Mouse (Mus musculus) spleen, adult 2 months (tissue): Measurements from ENCODE around the gene Cend1. TPM values are rescaled to one million over a fixed set of nuclear protein-coding genes. Genes with fewer than 3 reads are reported as not detected.

Experiments used
- DNase-seq, 2 experiments: peaks; one replicate each; pipeline versions ENCODE4 v3.0.0 to v3.0.0-alpha.2; 2012 to 2021; ENCODE audit warnings: low spot score in 2 of 2, low read depth in 1 of 2
- H3K27ac ChIP-seq: fragments of 200-500 bp; 2 replicates; pipeline ENCODE4 v1.5.1; 2012; ENCODE audit warnings: low read length, inconsistent platforms; ENCODE audit not compliant: insufficient read depth
- H3K27me3 ChIP-seq: fragments of 200-500 bp; 2 replicates; pipeline ENCODE4 v1.6.1; 2012; ENCODE audit warnings: mild to moderate bottlenecking, moderate library complexity, low read length, inconsistent platforms; ENCODE audit not compliant: control insufficient read depth, insufficient read depth
- H3K36me3 ChIP-seq: fragments of 200-500 bp; 2 replicates; pipeline ENCODE4 v1.6.1; 2012; ENCODE audit warnings: mild to moderate bottlenecking, low read length, inconsistent platforms; ENCODE audit not compliant: control insufficient read depth, insufficient read depth
- H3K4me1 ChIP-seq: fragments of 200-500 bp; 2 replicates; pipeline ENCODE4 v1.6.1; 2011; ENCODE audit warnings: inconsistent platforms; ENCODE audit not compliant: control insufficient read depth, insufficient read depth, insufficient read length
- H3K4me3 ChIP-seq: fragments of 200-500 bp; 2 replicates; pipeline ENCODE4 v1.5.1; 2011; ENCODE audit warnings: mild to moderate bottlenecking, inconsistent platforms; ENCODE audit not compliant: insufficient read depth, insufficient read length; ENCODE audit errors: extremely low read depth
- CTCF ChIP-seq: fragments of 200-500 bp; IDR thresholded peaks from 2 replicates; pipeline ENCODE4 v1.5.1; 2011; ENCODE audit warnings: mild to moderate bottlenecking, inconsistent platforms; ENCODE audit not compliant: insufficient read depth, insufficient read length, insufficient replicate concordance; ENCODE audit errors: extremely low read depth
- POLR2A ChIP-seq: fragments of 200-500 bp; IDR thresholded peaks from 2 replicates; pipeline ENCODE4 v1.6.1; 2011; ENCODE audit warnings: low read depth, low read length, inconsistent platforms
- WGBS: fragments of 180-500 bp; shearing (Covaris S2); methylation state at CpG from one replicate; pipeline ENCODE4 v1.1.7; 2018; 5-methylcytosine and 5-hydroxymethylcytosine counted together
- polyA plus RNA-seq: library from polyadenylated mRNA; depleted of rRNA; stranded (reverse); fragments of >200 nt; gene quantifications from 2 replicates; pipeline ENCODE4 v1.2.3, GENCODE M21; 2012

The Cend1 gene
- polyA plus RNA-seq, 1 experiment, result 0.11 TPM

DNA sequence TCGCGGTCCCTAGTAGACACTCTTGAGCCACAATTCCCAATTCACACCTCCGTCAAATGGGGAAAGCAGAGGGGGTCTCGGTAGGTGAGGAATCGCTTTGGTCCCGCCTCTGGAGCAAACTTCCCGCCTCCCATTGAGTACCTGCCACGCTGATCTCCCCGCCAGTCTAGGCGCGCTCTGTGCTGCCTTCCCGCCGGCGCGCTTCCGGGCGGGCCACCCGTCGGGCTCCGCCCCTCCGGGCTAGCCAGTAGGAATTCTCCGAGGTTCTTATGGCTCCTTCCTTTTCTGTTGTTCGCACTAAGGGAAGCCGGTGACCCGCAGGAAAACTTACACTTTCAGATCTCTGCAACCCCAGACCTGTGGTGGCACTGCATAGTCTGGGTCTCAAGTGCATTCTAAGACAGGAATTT is 14.5 kb upstream of the Cend1 start, which contains the start of gene Pidd1:
Gene Pidd1 (minus strand): TSS at position 198 of the 410 bp plus-strand sequence.
- H3K4me3 ChIP-seq, result peak within 1 kb of the TSS; percentile 71
- H3K27ac ChIP-seq, result no peak within 1 kb of the TSS
- WGBS, result under 1% methylated on average over 25 of the region's 25 CpGs
- peak in 1 of 2 experiments; percentile 30 for DNase-seq
- peaks cover 2% of the 10 kb centered on the region; the same call in 1 of the 2 replicates for H3K36me3 ChIP-seq
- TF ChIP-seq POLR2A (peak; percentile 21; the same call in 1 of the 2 replicates), CTCF (no peak)
- H3K4me1 ChIP-seq, result peaks cover 12% of the 10 kb centered on the region; the same call in 1 of the 2 replicates
- no peaks in the 10 kb centered on the region for H3K27me3 ChIP-seq

DNA sequence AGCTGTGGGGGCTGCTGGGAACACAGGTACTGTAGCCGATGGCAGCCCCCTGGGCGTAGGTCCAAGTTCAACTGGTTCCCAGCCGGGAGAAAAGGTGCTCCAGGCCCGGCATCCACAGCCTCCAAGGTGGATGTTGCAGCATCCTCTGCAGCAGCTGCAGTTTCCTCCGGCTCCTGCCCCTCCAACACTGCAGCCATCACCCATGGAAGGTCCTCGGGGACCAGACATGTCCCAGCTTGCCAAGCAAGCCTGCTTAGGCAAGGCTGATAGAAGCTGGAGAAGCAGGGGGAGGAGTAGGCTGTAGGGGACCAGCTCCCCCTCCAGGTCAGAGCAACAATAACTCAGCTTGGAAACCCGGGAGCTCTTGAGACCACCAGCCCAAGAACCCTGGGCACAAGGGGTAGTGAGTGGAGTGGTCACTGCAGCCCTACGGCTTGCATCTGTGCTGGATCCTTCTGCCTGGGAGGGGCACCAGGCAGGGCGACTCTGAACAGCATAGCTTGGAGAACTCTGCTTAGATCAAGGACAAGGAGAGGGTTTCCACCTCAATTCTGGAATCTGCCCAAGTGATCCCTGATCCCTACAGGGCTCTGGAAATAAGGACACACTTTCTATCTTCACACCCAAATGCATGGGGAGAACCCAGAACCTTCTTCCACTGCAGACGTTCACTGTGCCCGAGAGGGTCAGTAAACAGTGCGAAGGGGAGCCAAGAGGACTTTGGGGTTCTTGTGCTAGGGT is 14.0 kb upstream of the Cend1 start:
- Histone ChIP-seq H3K27me3 (no peaks in the 10 kb centered on the region), H3K36me3 (no peaks in the 10 kb centered on the region), H3K27ac (no peak overlapping the region), H3K4me3 (peak overlapping the region; percentile 71), H3K4me1 (peaks cover 12% of the 10 kb centered on the region; the same call in 1 of the 2 replicates)
- DNase-seq, result no peak
- WGBS, result 18% methylated on average over 12 of the region's 12 CpGs
- TF ChIP-seq POLR2A, result no peak
- no peak for TF ChIP-seq CTCF

DNA sequence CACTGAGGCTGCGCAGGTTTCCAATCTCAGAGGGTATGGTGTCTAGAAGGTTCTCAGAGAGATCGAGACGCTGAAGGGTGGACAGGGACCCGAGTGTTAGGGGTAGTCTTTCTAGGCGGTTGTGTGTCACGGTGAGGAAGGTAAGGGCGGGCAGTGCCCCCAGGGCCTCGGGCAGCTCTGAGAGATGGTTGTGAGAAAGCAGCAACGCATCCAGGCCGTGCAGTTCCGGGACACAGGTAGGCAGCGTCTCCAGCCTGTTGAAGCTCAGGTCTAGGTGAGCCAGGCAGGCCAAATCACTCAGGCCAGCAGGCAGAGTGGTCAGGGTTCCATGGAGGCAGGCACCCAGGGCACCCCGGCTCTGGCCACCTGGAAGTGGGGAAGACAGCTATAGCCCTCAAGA is 12.9 kb upstream of the Cend1 start:
- DNase-seq, result no peak
- no peak overlapping the region for H3K4me3 ChIP-seq
- no peak overlapping the region for H3K27ac ChIP-seq
- H3K4me1 ChIP-seq, result peaks cover 14% of the 10 kb centered on the region; the same call in 1 of the 2 replicates
- no peaks in the 10 kb centered on the region for H3K36me3 ChIP-seq
- TF ChIP-seq CTCF (no peak), POLR2A (no peak)
- no peaks in the 10 kb centered on the region for H3K27me3 ChIP-seq
- WGBS, result 91% methylated on average over 13 of the region's 13 CpGs

DNA sequence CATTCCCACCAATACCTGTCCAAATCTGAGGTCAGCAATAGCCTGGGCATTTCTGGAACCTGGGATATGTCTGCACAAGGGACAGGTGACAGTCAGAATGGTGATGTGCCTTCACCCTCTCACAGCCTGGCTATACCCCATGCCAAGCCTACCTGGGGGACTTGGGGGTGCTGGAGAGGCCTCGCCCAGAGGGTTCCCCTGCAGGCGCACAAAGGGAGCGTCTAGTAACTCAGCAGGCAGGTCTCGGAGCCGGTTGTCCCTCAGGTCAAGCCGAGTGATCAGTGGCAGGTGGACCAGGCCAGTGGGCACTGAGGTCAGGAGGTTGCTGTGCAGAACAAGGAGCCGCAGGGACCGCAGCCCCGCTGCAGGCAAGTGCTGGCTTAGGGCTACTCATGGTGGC is 12.2 kb upstream of the Cend1 start:
- TF ChIP-seq CTCF (no peak), POLR2A (no peak)
- no peak for DNase-seq
- Histone ChIP-seq H3K27me3 (no peaks in the 10 kb centered on the region), H3K36me3 (no peaks in the 10 kb centered on the region), H3K4me3 (no peak overlapping the region), H3K4me1 (peaks cover 16% of the 10 kb centered on the region; the same call in 1 of the 2 replicates), H3K27ac (no peak overlapping the region)
- 94% methylated on average over 9 of the region's 9 CpGs for WGBS

DNA sequence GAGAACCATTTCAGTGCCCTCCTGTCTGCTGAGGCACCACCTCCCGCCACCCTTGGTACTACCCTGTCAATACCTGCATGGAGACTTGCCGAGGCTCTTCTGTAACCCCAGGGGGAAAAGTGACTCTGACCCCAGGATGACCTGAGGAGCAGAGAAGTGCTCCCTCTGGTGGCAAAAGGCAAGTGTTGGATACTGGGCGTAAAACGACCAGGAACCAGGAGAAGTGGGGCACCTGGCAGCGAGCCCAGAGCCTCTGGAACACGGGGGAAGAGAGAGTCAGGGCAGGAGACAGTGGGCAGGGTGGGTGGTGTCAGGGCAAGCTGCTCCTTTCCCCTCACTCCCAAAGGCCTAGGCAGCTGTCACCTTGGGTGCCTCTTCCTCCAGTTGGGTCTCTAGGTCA is 11.3 kb upstream of the Cend1 start:
- no peak overlapping the region for H3K27ac ChIP-seq
- no peak overlapping the region for H3K4me3 ChIP-seq
- no peaks in the 10 kb centered on the region for H3K27me3 ChIP-seq
- 41% methylated on average over 6 of the region's 6 CpGs for WGBS
- H3K36me3 ChIP-seq, result no peaks in the 10 kb centered on the region
- TF ChIP-seq POLR2A (no peak), CTCF (peak; percentile 51; the same call in 1 of the 2 replicates)
- peak in 1 of 2 experiments; percentile 38 for DNase-seq
- H3K4me1 ChIP-seq, result peaks cover 23% of the 10 kb centered on the region; the same call in 1 of the 2 replicates

DNA sequence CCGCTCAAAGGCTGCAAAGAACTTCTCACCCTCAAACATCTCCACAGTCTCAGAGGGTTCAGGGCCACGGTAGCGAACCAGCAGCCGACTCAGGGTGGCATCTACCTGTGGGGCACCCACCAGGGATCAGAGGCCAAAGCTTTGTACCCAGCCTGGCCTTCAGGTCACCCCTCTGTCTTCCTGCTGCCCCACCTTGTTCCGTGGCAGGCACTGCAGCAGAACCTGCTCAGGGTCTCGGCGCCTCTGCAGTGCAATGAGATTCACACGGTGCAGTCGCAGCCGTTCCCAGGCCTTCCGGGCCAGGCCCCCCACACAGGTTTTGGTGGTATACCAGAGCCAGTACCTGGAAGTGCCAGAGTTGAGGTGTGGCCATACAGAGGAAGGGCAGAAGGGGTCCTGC is 10.5 kb upstream of the Cend1 start:
- H3K36me3 ChIP-seq, result no peaks in the 10 kb centered on the region
- no peak for DNase-seq
- 98% methylated on average over 11 of the region's 11 CpGs for WGBS
- no peak overlapping the region for H3K27ac ChIP-seq
- TF ChIP-seq POLR2A (no peak), CTCF (no peak)
- no peak overlapping the region for H3K4me3 ChIP-seq
- no peaks in the 10 kb centered on the region for H3K27me3 ChIP-seq
- H3K4me1 ChIP-seq, result peaks cover 27% of the 10 kb centered on the region; the same call in 1 of the 2 replicates
